Mouse (Mus musculus): ENCODE results near the gene Platr17.
A peak's percentile ranks its signal among the peaks of the same experiment; 100 is the strongest.

DNA sequence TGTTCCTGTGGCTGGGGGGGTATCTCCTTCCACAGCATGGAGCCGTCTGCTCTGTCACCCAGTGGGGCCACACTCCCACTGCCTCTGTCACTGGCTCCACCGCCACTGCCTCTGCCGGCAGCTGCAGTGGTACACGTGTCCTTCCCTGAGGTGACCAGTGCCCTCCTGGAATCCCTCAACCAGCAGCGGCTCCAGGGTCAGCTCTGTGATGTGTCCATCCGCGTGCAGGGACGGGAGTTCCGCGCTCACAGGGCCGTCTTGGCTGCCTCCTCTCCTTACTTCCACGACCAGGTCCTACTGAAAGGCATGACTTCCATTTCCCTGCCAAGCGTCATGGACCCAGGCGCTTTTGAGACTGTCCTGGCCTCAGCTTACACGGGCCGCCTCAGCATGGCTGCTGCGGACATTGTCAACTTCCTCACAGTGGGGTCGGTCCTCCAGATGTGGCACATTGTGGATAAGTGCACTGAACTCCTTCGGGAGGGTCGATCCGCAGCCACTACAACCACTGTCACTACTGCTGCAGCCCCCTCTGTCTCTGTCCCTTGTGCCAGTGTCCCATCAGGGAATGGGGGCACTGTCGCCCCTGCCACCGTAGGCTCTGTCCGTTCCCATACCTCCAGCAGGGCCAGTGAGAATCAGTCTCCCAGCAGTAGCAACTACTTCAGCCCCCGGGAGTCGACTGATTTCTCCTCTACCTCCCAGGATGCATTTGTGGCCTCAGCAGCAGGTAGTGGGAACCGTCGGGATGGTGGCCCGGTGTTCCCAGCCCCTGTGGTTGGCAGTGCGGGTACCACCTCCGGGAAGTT lies 12.1 kb downstream of the Platr17 start:
- TF ChIP-seq CTCF (IDR thresholded peaks at IDR 0.05; ENCODE audit: control insufficient read depth, insufficient read depth, insufficient replicate concordance, low read depth, low read length) (0 out of 2 replicates have a peak, but pooled peaks have one; percentile 0), POLR2A (IDR thresholded peaks at IDR 0.05; ENCODE audit: control insufficient read depth, low read depth, low read length) (no peak; the same call in 1 of the 2 replicates)

Data from testis, adult 2 months (tissue).